Mouse (Mus musculus) stomach, embryonic 15.5 days (tissue): ENCODE results near the gene Ugt1a10. TPM values are rescaled to one million over a fixed set of nuclear protein-coding genes. Genes with fewer than 3 reads are reported as not detected.
A peak's percentile ranks its signal among the peaks of the same experiment; 100 is the strongest.
"Not testable (repeated sequence)": the region's sequence is repeated elsewhere in the genome, so short reads cannot be mapped to it uniquely, and the experiment has no call there.

ENCODE experiments used
- ATAC-seq: fragments of 200-750 bp; cut with Nextera tagmentation; 2 replicates; pipeline ENCODE4 v1.8.0; 2017; ENCODE audit warnings: low read depth, moderate number of reproducible peaks, moderate TSS enrichment; ENCODE audit not compliant: insufficient read depth, low FRiP score
- H3K27ac ChIP-seq: fragments of 300-500 bp; sonication (generic); 2 replicates; pipeline ENCODE4 v1.5.1; 2015; ENCODE audit warnings: mild to moderate bottlenecking, inconsistent platforms
- H3K27me3 ChIP-seq: fragments of 300-500 bp; sonication (generic); replicated peaks from 2 replicates; pipeline ENCODE4 v1.6.1; 2015; ENCODE audit warnings: inconsistent platforms
- H3K36me3 ChIP-seq: fragments of 300-500 bp; sonication (generic); 2 replicates; pipeline ENCODE4 v1.6.1; 2015; ENCODE audit warnings: inconsistent platforms
- H3K4me1 ChIP-seq: fragments of 300-500 bp; sonication (generic); 2 replicates; pipeline ENCODE4 v1.6.1; 2015; ENCODE audit warnings: inconsistent platforms
- H3K4me2 ChIP-seq: fragments of 300-500 bp; sonication (generic); 2 replicates; pipeline ENCODE4 v1.6.1; 2015; ENCODE audit warnings: mild to moderate bottlenecking, inconsistent platforms
- H3K4me3 ChIP-seq: fragments of 300-500 bp; sonication (generic); replicated peaks from 2 replicates; pipeline ENCODE4 v1.5.1; 2015; ENCODE audit warnings: inconsistent platforms
- H3K9ac ChIP-seq: fragments of 300-500 bp; sonication (generic); 2 replicates; pipeline ENCODE4 v1.6.1; 2015; ENCODE audit warnings: inconsistent platforms
- H3K9me3 ChIP-seq: fragments of 300-500 bp; sonication (generic); 2 replicates; pipeline ENCODE4 v1.6.1; 2016; ENCODE audit warnings: inconsistent platforms
- WGBS: fragments of 180-500 bp; shearing (Covaris S2); methylation state at CpG from one replicate; pipeline ENCODE4 v1.1.7; 2015; 5-methylcytosine and 5-hydroxymethylcytosine counted together
- polyA plus RNA-seq: library from polyadenylated mRNA; unstranded; fragments of >200 nt; fragmentation: Nextera tagmentation; extraction: Ambion mirVana; gene quantifications from 2 replicates; pipeline ENCODE4 v1.2.1, GENCODE M21; 2015

Ugt1a10 gene
- polyA plus RNA-seq, 1 experiment from 2014 or later: not detected

DNA sequence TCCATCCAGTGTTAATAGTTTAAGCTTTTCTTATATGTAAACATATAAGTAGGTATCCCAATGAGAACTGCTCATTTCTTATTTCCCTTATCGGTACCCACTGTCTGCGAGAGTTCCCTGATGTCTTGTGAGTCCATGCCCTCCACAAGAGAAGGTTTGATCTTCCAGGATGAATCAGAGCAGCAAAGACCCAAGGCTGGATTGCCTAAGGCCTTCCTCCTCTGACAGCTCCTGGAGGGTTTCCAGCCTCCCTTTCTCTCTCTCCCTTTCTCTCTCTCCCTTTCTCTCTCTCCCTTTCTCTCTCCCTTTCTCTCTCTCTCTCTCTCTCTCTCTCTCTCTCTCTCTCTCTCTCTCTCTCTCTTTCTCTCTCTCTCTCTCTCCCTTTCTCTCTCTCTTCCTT is 73.9 kb downstream of the Ugt1a10 start:
- H3K4me2 ChIP-seq, H3K4me1 ChIP-seq, H3K9ac ChIP-seq, H3K4me3 ChIP-seq, ATAC-seq, H3K36me3 ChIP-seq, H3K27ac ChIP-seq, H3K27me3 ChIP-seq, H3K9me3 ChIP-seq: not testable (repeated sequence)
- 65% methylated on average over 2 of the region's 2 CpGs for WGBS

DNA sequence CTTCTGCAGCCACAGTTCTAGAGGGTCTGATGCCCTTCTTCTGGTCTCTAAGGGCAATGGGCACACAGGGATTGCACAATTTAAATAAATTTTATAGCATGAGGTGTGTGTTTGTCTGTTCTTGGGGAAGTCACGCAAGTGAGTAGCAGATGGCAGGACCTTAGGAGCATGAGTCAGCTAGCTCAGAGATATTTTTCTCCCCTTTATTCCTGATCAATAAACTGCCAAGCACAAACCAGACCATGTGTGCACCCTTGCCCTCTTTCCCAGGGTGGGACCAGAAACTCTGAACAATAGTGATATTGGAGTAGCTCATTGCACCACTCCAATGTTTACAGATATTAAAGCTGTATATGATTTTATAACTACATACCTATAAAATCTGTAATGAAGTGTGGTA is 75.0 kb downstream of the Ugt1a10 start:
- not testable (repeated sequence) for H3K27me3 ChIP-seq, H3K4me1 ChIP-seq, H3K4me2 ChIP-seq, H3K9ac ChIP-seq, H3K4me3 ChIP-seq, H3K9me3 ChIP-seq, H3K27ac ChIP-seq, H3K36me3 ChIP-seq, ATAC-seq
- WGBS: 73% methylated on average over 1 of the region's 1 CpGs

DNA sequence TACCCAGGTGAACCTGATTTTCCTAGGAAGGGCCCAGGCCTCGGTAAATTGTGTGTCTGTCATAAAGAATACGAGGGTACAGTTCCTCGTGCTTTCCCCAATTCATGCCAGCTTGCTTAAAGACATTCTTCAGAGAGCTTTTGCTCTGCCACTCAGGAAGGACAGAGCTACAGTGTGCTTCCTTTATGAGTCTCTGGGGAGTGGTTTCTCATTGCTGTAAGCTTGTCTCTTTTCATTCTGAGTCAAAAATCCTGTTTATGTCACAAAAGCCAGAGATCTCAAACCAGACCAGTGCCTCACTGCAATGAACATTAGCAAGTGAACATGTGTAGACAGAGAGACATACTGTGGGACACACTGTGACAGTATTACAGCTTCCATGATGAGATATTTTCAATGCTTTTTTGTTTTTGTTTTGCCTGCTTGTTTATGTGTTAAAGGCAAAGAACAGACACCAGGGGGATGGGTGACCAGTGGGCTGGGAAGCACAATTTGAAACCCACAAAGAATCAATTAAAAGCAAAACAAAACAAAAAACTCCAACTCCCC is 78.8 kb downstream of the Ugt1a10 start:
- no peaks in the 10 kb centered on the region for H3K36me3 ChIP-seq
- H3K9me3 ChIP-seq: no peaks in the 10 kb centered on the region
- whole genome bisulfite sequencing: 58% methylated on average over 3 of the region's 3 CpGs
- H3K4me2 ChIP-seq: no peak overlapping the region
- H3K27ac ChIP-seq: peak overlapping the region; percentile 80; the same call in 1 of the 2 replicates
- no peaks in the 10 kb centered on the region; the same call in 1 of the 2 replicates for H3K4me1 ChIP-seq
- ATAC-seq: no peak
- no peak overlapping the region for H3K9ac ChIP-seq
- H3K4me3 ChIP-seq: no peak overlapping the region
- no peaks in the 10 kb centered on the region for H3K27me3 ChIP-seq

DNA sequence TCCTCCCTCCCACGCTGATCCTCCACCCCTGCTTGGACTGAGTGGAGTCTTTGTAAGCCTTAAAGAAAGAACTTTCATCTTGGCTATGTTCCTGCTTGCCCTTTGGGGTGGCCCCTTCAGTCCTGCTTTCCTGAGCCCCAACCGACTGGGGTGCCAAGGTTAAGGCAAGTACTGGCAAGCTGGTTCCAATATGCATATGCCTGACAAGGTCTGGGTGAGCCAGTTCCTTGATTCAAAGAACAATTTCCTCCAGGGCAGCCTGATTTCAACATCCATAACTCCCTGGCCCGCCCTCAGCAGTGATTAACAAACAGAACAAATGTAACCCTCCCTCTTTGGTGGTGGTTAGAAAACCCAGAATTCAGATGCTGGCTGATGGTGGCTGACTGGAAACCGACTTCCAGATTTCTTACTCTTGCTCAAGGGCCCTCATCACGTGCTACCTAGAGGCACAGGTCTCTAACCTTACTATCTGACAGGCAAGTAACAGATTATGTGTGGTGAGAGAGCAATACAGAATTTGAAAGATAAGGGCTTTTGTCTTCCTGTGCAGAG is 79.3 kb downstream of the Ugt1a10 start, which contains the start of gene Ugt1a6a:
Gene Ugt1a6a (plus strand): TSS at position 353 of the 555 bp plus-strand sequence.
- H3K27ac ChIP-seq: peak within 1 kb of the TSS; percentile 80; the same call in 1 of the 2 replicates
- 40% methylated on average over 5 of the region's 5 CpGs for WGBS
- H3K27me3 ChIP-seq, H3K4me2 ChIP-seq, H3K36me3 ChIP-seq, H3K4me1 ChIP-seq, H3K9me3 ChIP-seq, H3K4me3 ChIP-seq, H3K9ac ChIP-seq, ATAC-seq: not testable (repeated sequence)

DNA sequence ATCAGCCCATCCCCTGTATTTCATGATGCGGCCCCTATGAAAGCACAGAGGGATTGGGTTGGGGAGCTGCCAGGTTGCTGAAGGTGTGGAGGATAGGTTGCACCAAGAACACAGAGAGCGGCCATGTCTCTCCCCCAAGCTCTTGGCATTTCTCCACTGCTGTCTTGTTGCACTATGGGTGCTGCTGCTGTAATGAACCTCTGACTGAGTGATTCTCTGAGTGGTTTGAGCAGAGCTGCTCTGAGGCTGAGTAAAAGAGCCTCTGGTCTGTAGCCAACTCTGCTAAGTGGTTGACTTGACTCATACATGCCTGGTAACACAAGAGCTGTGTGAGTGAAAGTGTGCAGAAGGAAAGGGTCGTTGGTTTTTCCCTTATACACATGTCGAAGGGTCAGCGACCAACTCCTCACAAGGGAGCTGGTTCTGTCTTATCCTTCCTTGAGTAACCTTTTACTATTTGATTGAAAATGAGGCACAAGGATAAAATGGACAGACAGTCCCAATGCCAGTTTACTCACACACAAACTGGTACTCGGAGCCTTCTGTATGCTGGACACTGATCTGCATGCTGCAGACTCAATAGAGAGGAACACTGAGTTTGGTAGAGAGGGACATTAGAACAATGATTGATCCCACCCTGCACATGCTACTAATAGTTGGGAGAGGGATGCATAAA is 80.2 kb downstream of the Ugt1a10 start:
- ATAC-seq, H3K27ac ChIP-seq, H3K4me1 ChIP-seq, H3K9me3 ChIP-seq, H3K9ac ChIP-seq, H3K4me2 ChIP-seq, H3K27me3 ChIP-seq, H3K36me3 ChIP-seq, H3K4me3 ChIP-seq: not testable (repeated sequence)
- 81% methylated on average over 6 of the region's 6 CpGs for WGBS

DNA sequence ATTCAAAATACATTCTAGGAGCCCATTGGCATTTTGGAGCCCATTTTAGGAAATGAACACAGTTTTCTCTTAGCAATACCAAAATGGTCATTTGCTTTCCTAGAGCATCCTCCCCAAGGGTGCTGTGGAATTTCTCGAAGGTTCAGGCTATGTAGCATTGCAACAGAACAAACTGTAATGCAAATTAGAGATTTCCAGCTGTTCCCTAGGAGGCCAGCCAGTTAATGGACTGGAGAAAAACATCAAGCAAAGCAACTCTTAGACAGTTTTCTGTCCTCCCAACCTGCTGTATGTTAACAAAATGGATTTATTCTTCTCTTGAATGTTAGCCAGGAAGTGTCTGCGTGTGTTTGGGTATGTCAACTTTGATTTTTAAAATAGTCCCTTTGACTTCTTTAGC is 81.5 kb downstream of the Ugt1a10 start:
- no peak overlapping the region for H3K4me2 ChIP-seq
- H3K4me3 ChIP-seq: no peak overlapping the region
- no peaks in the 10 kb centered on the region for H3K36me3 ChIP-seq
- no peak overlapping the region for H3K9ac ChIP-seq
- WGBS: 59% methylated on average over 2 of the region's 2 CpGs
- H3K27ac ChIP-seq: no peak overlapping the region
- H3K27me3 ChIP-seq: no peaks in the 10 kb centered on the region
- no peaks in the 10 kb centered on the region; the same call in 1 of the 2 replicates for H3K4me1 ChIP-seq
- no peaks in the 10 kb centered on the region for H3K9me3 ChIP-seq
- ATAC-seq: no peak

DNA sequence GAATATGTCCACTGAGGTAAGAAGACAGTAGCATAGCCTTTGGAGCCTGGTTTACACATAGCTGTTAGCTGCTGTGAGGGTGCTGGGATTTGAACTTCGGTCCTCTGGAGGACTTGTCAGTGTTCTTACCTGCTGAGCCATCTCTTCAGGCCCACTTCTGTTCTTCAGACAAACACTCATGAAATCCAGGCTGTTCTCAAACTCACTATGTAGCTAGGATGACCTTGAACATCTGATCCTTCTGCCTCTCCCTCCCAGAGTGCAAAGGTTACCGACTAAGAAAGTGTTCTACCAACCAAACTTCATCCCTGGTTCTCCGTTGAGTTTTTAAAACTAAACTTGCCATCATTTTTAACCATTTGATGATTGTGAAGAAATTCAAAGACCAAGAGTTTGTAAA is 82.1 kb downstream of the Ugt1a10 start:
- ATAC-seq: no peak
- WGBS: 80% methylated on average over 3 of the region's 3 CpGs
- H3K27ac ChIP-seq: no peak overlapping the region
- no peak overlapping the region for H3K4me2 ChIP-seq
- H3K36me3 ChIP-seq: no peaks in the 10 kb centered on the region
- no peaks in the 10 kb centered on the region for H3K9me3 ChIP-seq
- no peaks in the 10 kb centered on the region for H3K27me3 ChIP-seq
- H3K4me1 ChIP-seq: no peaks in the 10 kb centered on the region; the same call in 1 of the 2 replicates
- no peak overlapping the region for H3K4me3 ChIP-seq
- H3K9ac ChIP-seq: no peak overlapping the region

DNA sequence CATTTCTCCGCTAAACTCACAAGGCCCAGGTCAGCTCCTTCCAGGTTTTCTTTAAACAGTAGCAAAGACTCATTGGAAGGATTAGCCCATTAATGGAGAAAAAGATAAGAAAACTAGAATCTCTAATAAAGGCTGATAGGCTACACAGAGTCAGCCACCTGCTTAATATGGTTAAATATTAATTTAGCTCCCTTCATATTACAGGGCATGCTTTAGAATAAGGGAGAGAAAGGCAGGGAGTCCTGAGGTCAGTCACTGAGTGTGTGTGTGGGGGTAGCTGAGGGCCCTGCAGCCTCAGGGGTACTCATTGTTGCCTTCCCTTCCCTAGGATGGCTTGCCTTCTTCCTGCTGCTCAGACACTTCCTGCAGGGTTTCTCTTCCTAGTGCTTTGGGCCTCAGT is 83.0 kb downstream of the Ugt1a10 start:
- Histone ChIP-seq H3K9ac (no peak overlapping the region), H3K27me3 (no peaks in the 10 kb centered on the region), H3K27ac (no peak overlapping the region), H3K9me3 (no peaks in the 10 kb centered on the region), H3K4me3 (no peak overlapping the region), H3K4me2 (no peak overlapping the region), H3K4me1 (no peaks in the 10 kb centered on the region; the same call in 1 of the 2 replicates), H3K36me3 (no peaks in the 10 kb centered on the region)
- WGBS: 76% methylated on average over 1 of the region's 1 CpGs
- no peak for ATAC-seq

DNA sequence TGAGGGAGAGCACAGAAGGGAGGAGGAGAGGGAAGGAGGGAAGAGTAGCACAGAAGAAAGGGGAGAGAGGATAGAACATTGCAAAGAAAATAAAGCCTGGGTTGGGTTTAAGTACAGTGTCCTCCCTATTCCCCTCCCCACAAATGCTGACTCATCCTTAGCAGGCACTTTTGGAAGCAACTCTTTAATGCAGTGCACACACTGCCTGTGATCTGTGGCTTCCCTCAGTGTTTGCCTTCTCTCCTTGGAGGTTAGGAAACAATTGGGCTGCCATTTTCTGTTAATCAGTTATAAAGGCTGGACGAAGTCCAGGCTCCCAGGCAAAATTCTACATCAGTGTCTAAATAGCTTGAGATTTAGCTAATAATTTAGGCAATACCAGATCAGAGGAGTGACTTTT is 85.3 kb downstream of the Ugt1a10 start:
- not testable (repeated sequence) for H3K4me3 ChIP-seq, H3K9ac ChIP-seq, H3K9me3 ChIP-seq, H3K27ac ChIP-seq, H3K27me3 ChIP-seq, H3K36me3 ChIP-seq, H3K4me2 ChIP-seq, H3K4me1 ChIP-seq
- peak; percentile 87; the same call in 1 of the 2 replicates for ATAC-seq
- 40% methylated on average over 1 of the region's 1 CpGs for WGBS

DNA sequence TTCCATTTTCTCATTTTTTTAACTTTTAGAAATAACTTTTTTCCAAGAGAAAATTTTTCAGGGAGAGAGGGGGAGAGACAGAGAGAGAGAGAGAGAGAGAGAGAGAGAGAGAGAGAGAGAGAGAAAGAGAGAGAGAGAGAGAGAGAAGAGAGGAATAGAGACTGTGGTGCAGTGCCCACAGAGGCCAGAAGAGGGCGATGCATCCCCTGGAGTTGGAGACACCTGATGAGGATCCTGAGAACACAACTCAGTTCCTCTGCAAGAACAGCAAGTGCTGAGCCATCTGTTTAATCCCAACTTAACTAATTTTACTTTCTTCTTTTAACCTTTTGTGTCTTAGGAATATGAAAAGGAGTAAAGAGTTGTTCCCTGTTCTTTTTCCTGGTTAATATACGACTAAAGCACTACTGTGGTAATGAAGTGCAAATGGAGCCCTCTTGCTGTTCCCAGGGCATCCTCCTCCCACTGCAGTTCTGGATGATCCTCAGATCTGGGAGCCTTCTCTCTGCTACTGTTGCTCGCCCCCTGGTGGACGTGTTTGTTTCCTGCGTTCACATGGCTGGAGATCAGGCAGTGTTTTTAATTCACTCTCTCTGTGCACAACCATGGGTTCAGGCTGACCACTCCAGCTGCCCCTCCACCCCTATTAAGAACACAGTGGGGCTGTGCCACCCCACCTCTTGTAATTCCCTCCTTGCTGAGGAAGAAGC is 88.9 kb downstream of the Ugt1a10 start:
- 5% methylated on average over 5 of the region's 5 CpGs for WGBS
- H3K4me2 ChIP-seq, ATAC-seq, H3K9me3 ChIP-seq, H3K27me3 ChIP-seq, H3K36me3 ChIP-seq, H3K4me1 ChIP-seq, H3K9ac ChIP-seq, H3K27ac ChIP-seq, H3K4me3 ChIP-seq: not testable (repeated sequence)

DNA sequence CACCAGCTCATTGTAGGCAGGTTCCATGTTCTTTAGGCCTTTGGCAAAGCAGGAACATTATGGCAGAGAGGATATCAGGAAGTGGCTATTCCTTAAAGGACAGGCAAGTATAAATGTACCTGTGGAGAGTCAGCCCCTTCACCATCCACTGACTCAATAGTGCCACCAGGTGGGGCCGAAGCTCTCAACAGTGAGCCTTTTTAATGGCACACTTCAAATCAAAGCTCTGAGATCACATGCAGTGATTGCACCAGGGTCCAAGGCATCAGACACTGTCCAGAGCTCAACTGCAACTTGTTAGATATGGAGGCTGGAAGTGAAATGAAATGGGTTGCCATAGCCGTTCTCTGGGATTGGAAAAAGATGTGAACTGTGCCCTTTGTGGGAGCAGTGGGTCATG is 90.1 kb downstream of the Ugt1a10 start:
- H3K4me3 ChIP-seq, H3K36me3 ChIP-seq, H3K4me2 ChIP-seq, H3K4me1 ChIP-seq, H3K9ac ChIP-seq, H3K27me3 ChIP-seq, H3K9me3 ChIP-seq, H3K27ac ChIP-seq, ATAC-seq: not testable (repeated sequence)
- 66% methylated on average over 2 of the region's 2 CpGs for WGBS

DNA sequence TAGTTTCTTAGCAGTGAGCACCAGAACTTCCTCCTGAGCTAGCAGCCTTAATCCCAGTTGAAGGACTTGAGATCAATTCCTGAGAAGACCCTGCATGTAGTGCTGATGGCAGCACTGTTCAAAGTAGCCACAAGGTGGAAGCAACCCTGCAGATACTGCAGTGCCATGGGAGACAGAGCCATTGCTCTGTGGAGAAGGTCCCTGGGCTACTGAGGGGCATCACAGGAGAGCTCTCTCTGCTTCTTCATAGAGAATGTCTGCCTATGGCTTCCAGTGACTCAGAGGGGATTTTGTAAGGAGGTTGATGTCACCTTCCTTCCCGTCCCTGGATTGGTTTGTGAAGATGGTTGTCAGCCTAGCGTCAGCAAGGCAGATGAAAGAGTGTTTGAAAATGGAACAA is 94.9 kb downstream of the Ugt1a10 start:
- H3K4me3 ChIP-seq, ATAC-seq, H3K27me3 ChIP-seq, H3K4me2 ChIP-seq, H3K9me3 ChIP-seq, H3K27ac ChIP-seq, H3K36me3 ChIP-seq, H3K9ac ChIP-seq, H3K4me1 ChIP-seq: not testable (repeated sequence)
- WGBS: 69% methylated on average over 2 of the region's 2 CpGs
